Mouse (Mus musculus): Measurements from ENCODE around the gene Foxk1.

Gene Foxk1

GRCm38 (mm10) chr5:142469796-142470195 lies 68.5 kb downstream of the Foxk1 start:
- in situ Hi-C loops (cut with MboI, MseI): no loop called here

GRCm38 (mm10) chr5:142473696-142474095 lies 72.4 kb downstream of the Foxk1 start:
- in situ Hi-C loops (cut with MboI, MseI): no loop called here

DNA sequence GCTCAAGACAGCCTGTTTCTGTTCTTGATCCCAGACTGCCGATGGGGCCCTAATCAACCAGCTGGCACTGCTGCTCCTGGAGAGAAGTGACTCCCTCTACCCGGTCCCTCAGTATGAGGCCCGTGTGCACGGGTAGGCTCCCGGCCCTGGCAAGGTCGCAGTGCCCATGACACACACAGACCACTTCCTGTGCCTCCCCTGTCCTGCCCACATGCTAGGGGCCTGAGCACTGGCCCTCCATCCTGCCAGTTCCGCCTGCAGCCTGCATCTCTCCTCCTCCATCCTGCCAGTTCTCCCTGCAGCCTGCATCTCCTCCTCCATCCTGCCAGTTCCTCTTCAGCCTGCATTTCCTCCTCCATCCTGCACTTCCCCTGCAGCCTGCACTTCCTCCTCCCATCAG lies 74.4 kb downstream of the Foxk1 start:
- in situ Hi-C loops (cut with MboI, MseI): no loop called here

DNA sequence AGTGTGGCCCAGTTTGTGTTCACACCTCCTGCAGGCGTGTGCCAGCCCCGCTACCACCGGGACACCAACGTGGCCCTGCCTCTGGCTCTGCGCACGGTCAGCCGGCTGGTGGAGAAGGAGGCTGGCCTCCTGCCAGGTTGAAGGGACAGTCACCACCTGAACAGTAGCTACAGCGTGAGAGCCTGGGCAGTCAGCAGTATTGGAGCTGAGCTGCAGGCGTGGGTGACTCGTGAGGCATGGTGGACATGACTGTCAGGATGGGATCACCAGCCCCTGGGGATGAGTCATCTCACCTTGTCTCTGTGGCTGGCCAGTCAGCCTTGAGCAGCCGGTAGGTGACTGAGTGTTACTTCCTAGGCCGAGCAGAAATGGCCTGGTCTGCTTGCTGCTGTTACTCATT lies 76.0 kb downstream of the Foxk1 start:
- in situ Hi-C loops (cut with MboI, MseI): no loop called here

- in situ Hi-C loops (cut with MboI, MseI): no loop called here
These were observed 76.7 kb downstream of the Foxk1 start for GRCm38 (mm10) chr5:142477866-142478615.

GRCm38 (mm10) chr5:142478829-142479435 lies 77.6 kb downstream of the Foxk1 start:
- in situ Hi-C loops (cut with MboI, MseI): no loop called here

GRCm38 (mm10) chr5:142482512-142482911 lies 81.2 kb downstream of the Foxk1 start:
- in situ Hi-C loops (cut with MboI, MseI): loop anchor here (5.0 kb wide), 3 partner anchors 65 to 350 kb away; no protein-coding TSS in a partner anchor

DNA sequence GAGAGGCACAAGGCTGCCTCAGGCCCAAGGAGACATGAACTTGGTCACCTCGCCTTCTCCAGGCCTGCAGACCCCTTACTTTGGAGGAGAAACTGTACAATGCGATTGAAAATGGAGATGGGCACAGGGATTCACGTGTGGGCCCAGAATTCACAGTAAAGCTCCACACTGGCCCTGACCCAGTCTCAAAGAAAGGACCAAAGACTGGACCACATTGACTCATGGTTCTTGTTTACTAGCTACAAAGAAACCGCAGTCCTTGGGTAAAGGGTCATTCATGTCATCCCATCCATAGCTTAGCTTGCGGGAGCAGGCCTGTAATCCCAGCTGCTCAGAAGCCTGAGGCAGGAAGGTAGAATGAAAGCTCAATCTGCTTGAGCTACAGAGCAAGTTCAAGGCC lies 82.3 kb downstream of the Foxk1 start:
- in situ Hi-C loops (cut with MboI, MseI): loop anchor here (5.0 kb wide), 3 partner anchors 64 to 351 kb away; no protein-coding TSS in a partner anchor

DNA sequence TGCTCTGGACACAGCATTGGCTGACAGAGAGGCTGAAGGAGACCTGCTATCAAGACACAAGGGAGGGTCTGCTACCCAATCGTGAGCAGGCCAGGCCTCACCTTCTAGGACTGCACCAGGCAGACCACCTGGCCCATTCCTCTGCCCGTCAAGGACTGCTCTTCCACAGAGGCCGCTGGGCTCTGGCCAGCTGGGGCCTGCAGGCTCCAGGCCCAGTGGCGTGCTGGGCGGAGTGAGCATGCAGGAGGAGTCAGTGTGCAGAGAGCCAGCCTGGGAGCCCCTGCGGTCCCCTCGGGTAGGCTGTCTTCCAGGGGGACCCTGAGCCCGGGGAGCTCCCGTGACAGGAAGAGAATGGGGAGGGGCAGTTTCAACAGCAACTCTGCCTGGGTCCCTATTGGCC lies 85.4 kb downstream of the Foxk1 start:
- in situ Hi-C loops (cut with MboI, MseI): no loop called here

GRCm38 (mm10) chr5:142489955-142490707 lies 88.8 kb downstream of the Foxk1 start:
- in situ Hi-C loops (cut with MboI, MseI): no loop called here

DNA sequence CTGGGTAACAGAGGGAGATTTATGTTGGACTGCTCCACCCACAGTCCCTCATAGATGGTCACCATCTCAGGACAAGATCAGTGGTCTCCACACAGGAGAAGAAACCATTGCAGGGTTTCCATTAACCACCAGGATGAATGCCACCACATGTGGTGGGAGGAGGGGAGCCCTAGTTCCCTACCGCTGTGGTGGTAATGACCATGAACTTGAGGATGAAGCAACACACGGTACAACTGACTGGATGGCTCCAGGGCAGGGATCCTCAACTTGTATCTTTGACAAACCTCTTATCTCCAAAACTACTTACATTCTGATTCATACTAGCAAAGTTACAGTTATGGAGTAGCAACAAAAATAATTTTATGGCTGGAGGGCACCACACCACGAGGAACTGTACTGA lies 92.0 kb downstream of the Foxk1 start:
- in situ Hi-C loops (cut with MboI, MseI): no loop called here

DNA sequence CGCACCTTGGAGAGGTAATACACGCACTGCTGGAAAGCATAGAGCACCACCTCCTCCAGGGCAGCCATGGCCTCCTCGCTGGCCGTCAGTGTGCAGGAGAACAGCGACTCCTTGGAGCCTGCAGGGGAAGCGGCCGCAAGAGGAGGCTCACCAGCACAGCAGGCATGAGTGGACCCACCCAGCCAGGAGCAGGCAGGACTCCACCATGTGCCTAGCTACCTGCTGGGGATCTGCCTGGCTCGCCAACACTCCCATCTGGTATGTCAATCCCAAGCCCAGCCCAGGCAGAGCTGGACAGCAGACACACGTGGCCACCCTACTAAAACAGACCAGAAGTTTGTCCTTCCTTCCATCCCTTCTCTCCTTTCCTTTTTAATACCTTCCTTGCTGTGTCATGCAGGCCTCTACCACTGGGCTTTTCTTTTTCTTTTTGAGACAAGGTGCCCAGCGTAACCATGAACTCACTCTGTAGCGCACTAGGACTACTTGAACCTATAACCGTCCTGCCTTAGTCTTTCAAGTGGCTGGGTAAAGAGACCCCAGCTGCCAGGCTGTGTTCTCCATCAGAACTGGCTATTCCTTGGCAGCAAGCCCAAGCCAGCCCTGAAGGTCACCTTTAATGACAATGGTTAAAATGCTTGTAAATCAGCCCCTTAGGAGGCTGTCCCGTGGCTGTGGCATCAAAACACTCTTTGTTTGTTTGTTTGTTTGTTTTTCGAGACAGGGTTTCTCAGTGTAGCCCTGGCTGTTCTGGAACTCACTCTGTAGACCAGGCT lies 94.2 kb downstream of the Foxk1 start:
- in situ Hi-C loops (cut with MboI, MseI): no loop called here

DNA sequence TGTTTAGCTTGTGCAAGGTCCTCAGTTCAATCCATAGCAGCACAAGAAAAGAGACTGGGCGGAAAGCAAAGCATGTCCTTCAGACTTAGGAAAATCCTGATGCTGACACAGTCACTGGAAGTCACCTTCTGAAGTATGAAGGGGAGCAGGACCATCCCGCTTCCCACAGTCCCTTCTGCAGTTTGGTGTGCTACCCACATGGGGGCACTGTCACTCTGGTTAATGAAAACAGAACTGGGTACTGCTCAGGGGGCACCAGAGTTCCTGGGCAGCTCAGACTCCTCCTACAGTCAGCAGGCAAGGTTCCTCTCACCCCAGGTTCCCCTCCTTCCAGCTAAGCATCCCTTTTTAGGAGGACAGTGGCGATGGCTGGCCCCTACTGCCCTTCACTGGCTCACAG lies 97.7 kb downstream of the Foxk1 start:
- in situ Hi-C loops (cut with MboI, MseI): no loop called here

DNA sequence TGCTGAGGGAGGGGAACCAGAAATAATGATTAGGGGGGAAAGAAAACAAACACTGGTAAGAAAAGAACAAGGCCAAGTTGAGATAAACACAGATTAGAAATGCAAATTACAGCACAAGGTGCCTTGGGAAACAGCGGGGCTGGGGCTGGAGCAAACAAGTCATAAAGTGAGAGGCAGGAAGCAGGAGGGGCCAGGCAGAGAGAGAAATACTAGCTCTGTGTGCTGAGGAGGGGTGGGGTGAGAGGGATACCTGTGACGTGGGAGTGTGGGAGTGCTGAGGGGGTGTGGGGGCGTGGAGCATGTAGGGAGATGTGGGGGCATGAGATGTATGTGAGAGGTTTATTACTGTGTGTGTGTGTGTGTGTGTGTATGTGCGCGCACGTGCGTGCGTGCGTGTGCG lies 99.6 kb downstream of the Foxk1 start:
- in situ Hi-C loops (cut with MboI, MseI): no loop called here

DNA sequence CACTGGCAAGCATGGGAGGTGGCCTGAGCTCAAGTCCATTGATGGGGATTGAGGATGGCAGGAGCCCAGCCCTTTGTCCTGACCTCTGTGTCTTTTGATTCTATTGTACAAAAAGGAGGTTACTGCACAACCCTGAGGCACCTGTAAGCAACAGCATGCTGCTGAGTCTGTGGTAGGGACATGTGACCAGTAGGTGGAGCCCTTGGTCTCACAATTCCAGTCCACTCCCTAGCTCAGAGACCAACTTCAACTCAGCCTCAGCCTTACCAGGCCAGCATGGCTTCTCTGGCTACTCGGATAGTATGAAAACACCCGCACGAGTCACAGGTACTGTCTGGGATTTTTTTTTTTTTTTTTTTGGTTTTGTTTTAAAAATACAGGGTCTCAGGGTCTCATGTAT lies 101.1 kb downstream of the Foxk1 start:
- in situ Hi-C loops (cut with MboI, MseI): no loop called here

DNA sequence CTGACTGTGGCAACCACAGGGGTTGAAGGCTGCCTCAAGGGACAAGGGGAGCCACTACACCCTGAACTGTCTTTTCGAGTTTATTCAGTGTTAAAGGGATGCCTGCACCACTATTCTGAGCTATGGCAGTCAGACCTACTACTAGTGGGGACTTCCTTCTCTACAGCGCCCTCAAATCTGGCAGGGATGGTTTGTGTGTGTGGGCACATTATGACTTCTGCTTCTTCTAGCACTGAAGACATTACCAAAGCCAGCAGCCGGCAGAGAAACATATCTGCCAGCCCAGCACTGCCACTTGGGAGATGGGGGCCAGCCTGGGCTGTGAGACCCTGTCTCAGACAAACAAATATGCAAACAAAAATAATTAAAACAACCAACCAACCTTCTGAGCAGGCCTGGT lies 102.9 kb downstream of the Foxk1 start:
- in situ Hi-C loops (cut with MboI, MseI): no loop called here

- in situ Hi-C loops (cut with MboI, MseI): loop anchor here (5.0 kb wide), 1 partner anchor 41 kb away; no protein-coding TSS in a partner anchor
These were observed 104.6 kb downstream of the Foxk1 start for GRCm38 (mm10) chr5:142505695-142506423.

DNA sequence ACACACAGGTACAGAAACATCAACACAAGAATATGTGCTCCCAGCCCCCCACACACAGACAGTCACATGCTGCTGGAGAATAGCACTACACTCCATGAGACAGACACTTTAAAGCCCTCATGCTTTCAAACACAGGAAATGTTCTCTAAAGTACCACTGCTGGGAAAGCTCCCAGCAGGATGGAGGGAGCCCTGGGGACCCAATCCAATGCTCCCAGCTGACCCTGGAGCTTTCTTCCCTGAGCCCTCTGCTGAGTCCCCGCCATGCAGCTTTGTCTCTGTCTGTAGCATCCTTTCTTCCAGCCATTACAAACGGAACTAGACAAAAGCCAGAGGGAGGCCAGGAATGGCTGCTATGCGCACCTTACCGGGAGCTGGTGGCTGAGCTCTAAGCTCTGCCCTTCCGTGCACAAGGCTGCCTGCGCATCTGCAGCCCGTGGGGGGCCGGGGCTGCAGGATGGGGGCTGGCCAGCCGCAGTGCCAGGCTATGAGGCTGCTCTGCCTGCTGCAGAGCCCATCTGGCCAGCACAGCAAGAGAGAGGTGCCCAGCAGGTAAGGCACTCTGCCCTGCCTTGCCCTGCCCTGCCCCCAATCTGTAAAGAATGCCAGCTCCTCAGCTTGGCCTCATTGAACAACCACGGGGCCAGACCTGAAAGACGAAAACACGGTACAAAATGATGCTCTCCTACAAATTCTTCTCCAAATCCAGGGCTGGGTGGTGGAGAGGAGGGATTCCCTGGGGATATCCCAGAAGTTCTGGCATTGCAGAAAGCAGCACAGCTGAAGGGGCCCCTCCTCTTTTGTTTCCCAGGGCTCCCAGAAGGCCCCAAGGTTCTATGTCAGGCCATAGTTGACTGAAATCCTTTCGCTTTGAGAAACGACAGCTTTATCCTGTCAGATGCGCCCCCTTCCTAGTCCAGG lies 108.1 kb downstream of the Foxk1 start:
- in situ Hi-C loops (cut with MboI, MseI): loop anchor here (5.0 kb wide), 1 partner anchor 38 kb away; no protein-coding TSS in a partner anchor

DNA sequence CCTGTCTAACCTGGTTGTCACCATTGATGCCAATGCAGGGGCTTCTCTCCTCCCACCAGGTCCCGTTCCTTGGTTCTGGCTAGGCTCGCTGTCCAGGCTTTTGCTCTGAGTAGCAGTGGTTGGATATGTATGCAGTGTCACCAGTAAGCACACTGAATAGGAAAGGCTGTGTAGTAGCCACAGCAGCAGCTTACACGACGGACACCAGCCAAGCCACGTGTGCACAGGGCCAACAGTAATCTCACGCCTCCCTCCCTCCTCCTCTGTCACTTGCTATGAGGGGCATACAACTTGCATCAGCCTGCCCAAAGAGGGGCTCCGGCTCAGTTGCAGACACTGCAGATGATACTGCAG lies 108.7 kb downstream of the Foxk1 start:
- in situ Hi-C loops (cut with MboI, MseI): no loop called here

All from T-helper 2 cell (primary cell).